Mouse (Mus musculus) kidney, adult 8-10 months (tissue): ENCODE data around the gene Lin7a.
A peak's percentile ranks its signal among the peaks of the same experiment; 100 is the strongest.

ENCODE experiments used
- DNase-seq, 2 experiments: peaks; one replicate each; pipeline ENCODE4 v3.0.0; 2022

Gene Lin7a

GRCm38 (mm10) chr10:107339524-107339923 is 68.0 kb downstream of the Lin7a start:
- DNase-seq, result no peak

GRCm38 (mm10) chr10:107341151-107341550 is 69.7 kb downstream of the Lin7a start:
- DNase-seq, result no peak

GRCm38 (mm10) chr10:107344200-107344599 is 72.7 kb downstream of the Lin7a start:
- DNase-seq, result no peak

GRCm38 (mm10) chr10:107347842-107348241 is 76.4 kb downstream of the Lin7a start:
- DNase-seq, result no peak

- DNase-seq, result no peak
These were observed 80.4 kb downstream of the Lin7a start for GRCm38 (mm10) chr10:107351696-107352485.

- no peak for DNase-seq
These were observed 82.0 kb downstream of the Lin7a start for GRCm38 (mm10) chr10:107353483-107353882.

- no peak for DNase-seq
These were observed 87.1 kb downstream of the Lin7a start for GRCm38 (mm10) chr10:107358443-107359040.

GRCm38 (mm10) chr10:107359296-107359695 is 87.8 kb downstream of the Lin7a start:
- no peak for DNase-seq

- peak; percentile 20 to 25 for DNase-seq
These were observed 90.1 kb downstream of the Lin7a start for GRCm38 (mm10) chr10:107361546-107361945.

GRCm38 (mm10) chr10:107362026-107362425 is 90.5 kb downstream of the Lin7a start:
- DNase-seq, result no peak

GRCm38 (mm10) chr10:107363049-107363816 is 91.7 kb downstream of the Lin7a start:
- no peak for DNase-seq

- DNase-seq, result no peak
These were observed 105.7 kb downstream of the Lin7a start for GRCm38 (mm10) chr10:107377218-107377617.

GRCm38 (mm10) chr10:107381143-107381746 is 109.8 kb downstream of the Lin7a start:
- DNase-seq, result no peak

- DNase-seq, result no peak
These were observed 112.3 kb downstream of the Lin7a start for GRCm38 (mm10) chr10:107383825-107384224.

GRCm38 (mm10) chr10:107389505-107389904 is 118.0 kb downstream of the Lin7a start:
- DNase-seq, result peak; percentile 24 to 68

- no peak for DNase-seq
These were observed 133.9 kb downstream of the Lin7a start for GRCm38 (mm10) chr10:107405347-107405746.

GRCm38 (mm10) chr10:107418306-107418705 is 146.8 kb downstream of the Lin7a start:
- no peak for DNase-seq

GRCm38 (mm10) chr10:107436967-107437366 is 165.5 kb downstream of the Lin7a start:
- no peak for DNase-seq

GRCm38 (mm10) chr10:107442781-107443180 is 171.3 kb downstream of the Lin7a start:
- peak in 1 of 2 experiments; percentile 17 for DNase-seq

- no peak for DNase-seq
These were observed 178.2 kb downstream of the Lin7a start for GRCm38 (mm10) chr10:107449496-107450330.

- no peak for DNase-seq
These were observed 196.3 kb downstream of the Lin7a start for GRCm38 (mm10) chr10:107467819-107468218.
